Mouse (Mus musculus) neural tube, embryonic 15.5 days (tissue): ENCODE data around the gene Dagla. TPM values are rescaled to one million over a fixed set of nuclear protein-coding genes. Genes with fewer than 3 reads are reported as not detected.

ENCODE experiments used
- ATAC-seq: fragments of 200-750 bp; cut with Nextera tagmentation; 2 replicates; pipeline ENCODE4 v1.8.0; 2017; ENCODE audit warnings: mild to moderate bottlenecking, moderate TSS enrichment, moderate library complexity; ENCODE audit not compliant: low FRiP score
- H3K27ac ChIP-seq: fragments of 300-500 bp; sonication (generic); replicated peaks from 2 replicates; pipeline ENCODE4 v1.5.1; 2015; ENCODE audit warnings: mild to moderate bottlenecking, inconsistent platforms
- H3K27me3 ChIP-seq: fragments of 300-500 bp; sonication (generic); replicated peaks from 2 replicates; pipeline ENCODE4 v1.6.1; 2015; ENCODE audit warnings: inconsistent platforms
- H3K36me3 ChIP-seq: fragments of 300-500 bp; sonication (generic); 2 replicates; pipeline ENCODE4 v1.6.1; 2015; ENCODE audit warnings: inconsistent platforms
- H3K4me1 ChIP-seq: fragments of 300-500 bp; sonication (generic); 2 replicates; pipeline ENCODE4 v1.6.1; 2015; ENCODE audit warnings: inconsistent platforms
- H3K4me2 ChIP-seq: fragments of 300-500 bp; sonication (generic); 2 replicates; pipeline ENCODE4 v1.6.1; 2015; ENCODE audit warnings: inconsistent platforms, mild to moderate bottlenecking, moderate library complexity
- H3K4me3 ChIP-seq: fragments of 300-500 bp; sonication (generic); replicated peaks from 2 replicates; pipeline ENCODE4 v1.5.1; 2015; ENCODE audit warnings: mild to moderate bottlenecking, inconsistent platforms
- H3K9ac ChIP-seq: fragments of 300-500 bp; sonication (generic); replicated peaks from 2 replicates; pipeline ENCODE4 v1.6.1; 2015; ENCODE audit warnings: mild to moderate bottlenecking, inconsistent platforms
- H3K9me3 ChIP-seq: fragments of 300-500 bp; sonication (generic); replicated peaks from 2 replicates; pipeline ENCODE4 v1.6.1; 2016; ENCODE audit warnings: inconsistent platforms
- WGBS: fragments of 180-500 bp; shearing (Covaris S2); methylation state at CpG from one replicate; pipeline ENCODE4 v1.1.7; 2015; ENCODE audit warnings: mixed read lengths; 5-methylcytosine and 5-hydroxymethylcytosine counted together
- polyA plus RNA-seq: library from polyadenylated mRNA; unstranded; fragments of >200 nt; fragmentation: Nextera tagmentation; extraction: Ambion mirVana; gene quantifications from 2 replicates; pipeline ENCODE4 v1.2.1, GENCODE M21; 2015

Gene Dagla
- 11.2 and 12.2 TPM in 2 replicates for polyA plus RNA-seq

DNA sequence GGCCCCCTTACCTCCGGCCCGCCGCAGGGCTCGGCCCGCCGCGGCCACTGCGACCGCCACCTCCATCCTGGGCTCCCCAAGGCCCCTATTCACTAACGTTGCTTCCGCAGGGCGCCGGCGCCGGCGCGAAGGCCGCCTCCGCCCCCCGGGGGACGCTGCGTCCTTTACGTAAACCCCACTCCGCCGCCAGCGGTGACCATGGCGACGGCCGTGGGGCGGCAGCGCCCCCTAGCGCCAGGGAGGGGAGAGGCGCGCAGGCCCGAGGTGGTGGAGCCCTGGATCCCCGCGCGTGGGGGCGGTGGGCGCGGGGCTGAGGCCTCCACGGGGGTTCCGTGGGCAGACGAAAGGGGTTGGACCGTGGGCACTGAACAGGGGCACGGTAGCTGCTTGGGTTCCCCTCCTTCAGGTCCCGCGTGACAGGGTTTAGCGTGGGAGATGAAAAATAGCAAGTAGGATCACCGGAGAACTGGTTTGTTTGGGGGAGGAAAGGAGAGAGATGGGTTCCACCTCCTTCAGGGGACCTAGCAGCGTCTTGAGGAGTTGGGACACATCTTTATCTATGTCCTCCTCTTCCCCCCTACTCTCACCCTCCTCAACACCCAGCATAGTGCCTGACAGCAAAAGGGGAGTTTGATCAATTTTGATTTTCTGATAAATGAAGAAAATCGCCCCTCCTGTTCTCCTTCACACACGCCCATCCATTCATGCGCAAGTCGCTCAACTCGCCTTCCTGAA, at the start of gene Dagla:
TSS of gene Dagla (minus strand) at position 68 of the 735 bp plus-strand sequence.
- no peaks in the 10 kb centered on the region for H3K36me3 ChIP-seq
- H3K27me3 ChIP-seq = peaks cover 9% of the 10 kb centered on the region; the same call in 1 of the 2 replicates
- H3K27ac ChIP-seq = 0 out of 2 replicates have a peak within 1 kb of the TSS, but pooled peaks have one; percentile 23
- H3K9me3 ChIP-seq = no peaks in the 10 kb centered on the region
- peak within 1 kb of the TSS; percentile 81 for H3K4me2 ChIP-seq
- H3K4me3 ChIP-seq = peak within 1 kb of the TSS; percentile 90
- peak; percentile 85 for ATAC-seq
- WGBS = 8% methylated on average over 55 of the region's 56 CpGs
- peak within 1 kb of the TSS; percentile 87 for H3K9ac ChIP-seq
- H3K4me1 ChIP-seq = peaks cover 41% of the 10 kb centered on the region

DNA sequence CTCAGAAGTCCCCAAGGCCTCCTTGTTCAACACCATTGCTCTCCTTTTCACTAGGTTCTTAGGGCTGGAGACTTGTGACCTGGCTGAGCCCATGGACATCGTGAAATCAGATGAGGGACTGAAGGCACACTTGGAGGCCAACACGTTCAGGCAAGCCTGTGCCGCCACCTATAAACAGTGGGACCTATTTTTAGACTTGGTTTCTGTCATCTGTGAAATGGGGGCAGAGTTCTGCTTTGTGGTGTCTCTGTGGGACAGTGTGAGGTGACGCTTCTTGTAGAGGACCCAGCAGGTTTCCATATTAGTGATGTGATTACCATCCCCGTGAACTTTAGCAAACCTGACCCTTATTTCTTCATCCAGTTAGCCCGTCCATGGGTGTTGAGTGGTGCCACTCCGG, 47.5 kb upstream of the Dagla start:
- H3K4me3 ChIP-seq = no peak overlapping the region
- ATAC-seq = no peak
- no peaks in the 10 kb centered on the region for H3K36me3 ChIP-seq
- no peak overlapping the region for H3K27ac ChIP-seq
- no peak overlapping the region for H3K4me2 ChIP-seq
- WGBS = 92% methylated on average over 7 of the region's 7 CpGs
- no peaks in the 10 kb centered on the region for H3K9me3 ChIP-seq
- H3K4me1 ChIP-seq = peaks cover 9% of the 10 kb centered on the region; the same call in 1 of the 2 replicates
- no peaks in the 10 kb centered on the region for H3K27me3 ChIP-seq
- H3K9ac ChIP-seq = no peak overlapping the region

DNA sequence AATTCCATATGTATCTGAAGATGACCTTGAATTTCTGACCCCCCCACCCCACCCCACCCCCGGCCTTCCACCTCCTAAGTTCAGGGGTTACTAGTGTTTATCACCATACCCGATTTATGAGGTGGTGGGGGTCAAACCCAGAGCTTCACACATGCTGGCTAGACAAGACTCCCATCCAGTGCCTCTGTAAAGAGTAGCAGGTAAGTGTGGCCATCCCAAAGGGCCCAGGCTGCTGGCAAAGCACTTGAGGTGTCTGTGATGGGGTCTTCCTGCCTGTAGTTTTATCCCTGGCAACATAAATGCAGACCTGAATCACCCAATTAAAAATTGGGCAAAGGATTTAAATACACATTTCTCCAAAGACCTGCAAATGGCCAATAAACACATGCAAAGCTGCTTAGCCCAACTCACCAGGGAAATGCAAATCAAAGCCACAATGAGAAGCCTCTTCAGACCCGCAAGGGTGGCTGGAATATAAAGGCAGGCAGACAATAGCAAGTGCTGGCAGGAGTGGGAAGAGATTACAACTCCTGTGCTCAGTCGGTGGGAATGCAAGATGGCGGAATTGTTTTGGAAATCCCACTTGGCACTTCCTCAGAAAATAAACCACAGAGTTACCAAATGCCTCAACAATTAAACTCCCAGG, 43.1 kb upstream of the Dagla start:
- Histone ChIP-seq H3K27me3 (no peaks in the 10 kb centered on the region), H3K4me2 (no peak overlapping the region), H3K36me3 (no peaks in the 10 kb centered on the region), H3K27ac (no peak overlapping the region), H3K4me1 (0 out of 2 replicates have a peak, but pooled peaks cover 4% of the 10 kb centered on the region), H3K9me3 (no peaks in the 10 kb centered on the region), H3K9ac (no peak overlapping the region), H3K4me3 (no peak overlapping the region)
- ATAC-seq = no peak
- 54% methylated on average over 5 of the region's 5 CpGs for WGBS

DNA sequence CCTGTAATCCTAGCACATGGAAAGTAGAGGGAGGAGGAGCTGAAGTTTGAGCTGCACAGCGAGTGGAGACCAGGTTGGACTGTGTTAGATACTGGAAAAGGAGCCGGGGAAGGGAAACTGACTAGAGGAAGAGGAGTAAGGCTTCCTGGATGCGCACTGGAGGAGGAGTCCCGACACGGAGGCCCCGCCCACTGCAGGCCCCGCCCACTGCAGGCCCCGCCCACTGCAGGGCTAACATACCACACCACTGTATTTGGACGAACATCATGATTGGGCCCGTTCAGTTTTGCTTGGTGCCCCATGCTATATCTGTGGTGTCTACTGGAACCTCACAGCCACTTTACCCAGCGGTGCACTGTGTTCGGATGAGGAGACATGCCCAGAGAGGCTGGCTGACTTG, 41.0 kb upstream of the Dagla start:
- H3K27me3 ChIP-seq = peaks cover 1% of the 10 kb centered on the region; the same call in 1 of the 2 replicates
- H3K4me2 ChIP-seq = no peak overlapping the region
- no peaks in the 10 kb centered on the region for H3K36me3 ChIP-seq
- no peak overlapping the region for H3K9ac ChIP-seq
- WGBS = 47% methylated on average over 12 of the region's 12 CpGs
- H3K9me3 ChIP-seq = no peaks in the 10 kb centered on the region
- peaks cover 24% of the 10 kb centered on the region for H3K4me1 ChIP-seq
- no peak for ATAC-seq
- H3K4me3 ChIP-seq = no peak overlapping the region
- H3K27ac ChIP-seq = no peak overlapping the region

DNA sequence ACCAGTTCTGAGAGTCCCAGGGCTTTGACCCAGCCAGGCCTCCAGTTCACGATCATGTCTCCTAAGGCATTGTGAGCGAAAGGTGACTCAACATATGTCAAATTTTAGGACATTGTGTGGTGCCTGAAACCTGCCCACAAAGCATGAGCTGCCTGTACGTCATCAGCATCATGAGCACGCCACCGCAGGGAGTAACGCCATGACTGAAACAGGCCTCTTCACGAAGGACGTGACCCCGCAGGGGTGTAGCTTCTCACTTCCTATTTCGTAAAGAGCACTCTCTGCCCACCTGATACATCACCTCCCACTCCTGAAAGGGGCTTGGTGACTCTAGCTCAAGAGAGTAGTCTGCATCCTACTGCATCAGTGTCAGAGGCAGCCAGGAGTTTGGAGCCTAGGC, 39.2 kb upstream of the Dagla start:
- Histone ChIP-seq H3K36me3 (no peaks in the 10 kb centered on the region), H3K4me1 (peaks cover 30% of the 10 kb centered on the region), H3K27me3 (peaks cover 9% of the 10 kb centered on the region; the same call in 1 of the 2 replicates), H3K4me3 (no peak overlapping the region), H3K9me3 (no peaks in the 10 kb centered on the region), H3K27ac (no peak overlapping the region), H3K9ac (no peak overlapping the region), H3K4me2 (no peak overlapping the region)
- 87% methylated on average over 10 of the region's 10 CpGs for WGBS
- ATAC-seq = no peak

DNA sequence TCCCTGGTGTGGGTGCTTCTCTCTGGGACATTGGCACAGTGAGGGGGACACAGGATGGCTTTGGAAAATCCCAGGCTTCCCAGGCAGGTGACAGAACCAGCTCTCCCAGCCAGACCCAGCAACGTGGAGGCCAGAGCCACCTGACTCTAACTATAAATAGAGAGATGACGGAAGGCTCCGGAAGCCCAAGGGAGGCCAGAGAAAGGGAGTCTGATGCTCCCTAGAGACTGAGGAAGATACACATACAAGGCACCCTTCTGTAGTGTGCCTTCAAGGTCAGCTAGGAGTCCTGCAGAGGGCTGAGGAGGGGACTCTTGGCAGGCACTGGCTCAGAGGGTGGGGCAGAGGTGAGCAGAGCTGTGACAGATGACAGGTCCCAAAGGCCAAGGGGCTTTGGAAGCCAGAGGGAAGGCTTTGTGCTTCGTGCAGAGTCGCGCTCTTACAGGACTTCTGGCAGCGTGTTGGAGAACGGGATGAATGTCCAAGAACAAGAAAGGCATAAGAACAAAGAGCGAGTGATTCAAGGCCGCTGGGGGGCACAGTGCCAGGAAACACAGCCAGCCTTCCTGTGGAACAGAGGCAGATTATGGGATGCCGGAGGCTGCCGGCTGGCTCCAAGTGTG, 37.3 kb upstream of the Dagla start:
- peak; percentile 23; the same call in 1 of the 2 replicates for ATAC-seq
- Histone ChIP-seq H3K4me2 (peak overlapping the region; percentile 9; the same call in 1 of the 2 replicates), H3K9ac (no peak overlapping the region), H3K36me3 (no peaks in the 10 kb centered on the region), H3K4me1 (peaks cover 27% of the 10 kb centered on the region), H3K9me3 (no peaks in the 10 kb centered on the region), H3K27me3 (peaks cover 9% of the 10 kb centered on the region; the same call in 1 of the 2 replicates), H3K27ac (peak overlapping the region; percentile 61), H3K4me3 (no peak overlapping the region)
- WGBS = 28% methylated on average over 12 of the region's 12 CpGs

DNA sequence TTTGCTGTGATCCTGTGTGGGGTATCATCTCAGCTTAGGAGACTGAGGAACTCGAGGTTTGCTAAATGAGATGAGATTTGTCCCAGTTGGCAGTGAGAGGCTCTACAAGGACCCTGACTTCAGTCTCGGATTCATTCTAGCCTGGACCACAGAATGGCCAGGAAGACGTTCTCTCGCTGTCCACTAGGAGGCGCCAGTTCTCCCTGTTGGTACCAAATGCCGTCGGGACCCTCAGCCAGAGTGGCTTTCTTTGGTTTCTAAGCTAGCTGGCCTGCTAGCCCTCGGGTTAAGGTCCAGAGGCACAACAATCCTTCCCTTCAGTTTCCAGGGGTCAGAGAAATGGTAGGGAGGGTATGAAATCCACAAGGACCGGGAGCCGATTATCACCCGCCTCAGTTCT, 36.5 kb upstream of the Dagla start:
- Histone ChIP-seq H3K4me1 (peaks cover 27% of the 10 kb centered on the region), H3K36me3 (no peaks in the 10 kb centered on the region), H3K9ac (no peak overlapping the region), H3K27me3 (peaks cover 9% of the 10 kb centered on the region; the same call in 1 of the 2 replicates), H3K9me3 (no peaks in the 10 kb centered on the region), H3K27ac (peak overlapping the region; percentile 61; the same call in 1 of the 2 replicates), H3K4me3 (no peak overlapping the region), H3K4me2 (no peak overlapping the region)
- 0 out of 2 replicates have a peak, but pooled peaks have one; percentile 28 for ATAC-seq
- WGBS = 16% methylated on average over 11 of the region's 11 CpGs

DNA sequence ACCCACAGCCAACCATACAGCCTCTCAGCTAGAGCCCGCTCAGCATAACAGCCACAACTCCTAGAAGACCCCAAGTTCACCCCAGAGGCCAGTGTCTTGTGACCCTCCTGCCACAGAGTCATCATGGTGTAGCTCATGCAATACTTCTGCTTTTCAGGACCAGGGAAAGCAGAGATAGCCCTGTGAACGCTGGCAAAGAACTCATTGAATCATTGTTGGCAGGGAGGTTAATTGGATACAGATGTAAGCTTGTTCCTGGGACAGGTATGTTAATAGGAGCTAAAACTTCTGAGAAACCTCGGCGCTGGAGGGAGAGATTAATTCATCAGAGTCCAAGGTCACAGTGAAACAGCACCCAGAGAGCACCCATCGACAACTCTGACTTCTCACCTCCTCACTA, 36.0 kb upstream of the Dagla start:
- peaks cover 27% of the 10 kb centered on the region for H3K4me1 ChIP-seq
- no peak overlapping the region for H3K9ac ChIP-seq
- no peak for ATAC-seq
- no peak overlapping the region for H3K27ac ChIP-seq
- no peak overlapping the region for H3K4me2 ChIP-seq
- no peaks in the 10 kb centered on the region for H3K9me3 ChIP-seq
- 41% methylated on average over 5 of the region's 5 CpGs for WGBS
- H3K36me3 ChIP-seq = no peaks in the 10 kb centered on the region
- H3K27me3 ChIP-seq = peaks cover 9% of the 10 kb centered on the region; the same call in 1 of the 2 replicates
- no peak overlapping the region for H3K4me3 ChIP-seq

DNA sequence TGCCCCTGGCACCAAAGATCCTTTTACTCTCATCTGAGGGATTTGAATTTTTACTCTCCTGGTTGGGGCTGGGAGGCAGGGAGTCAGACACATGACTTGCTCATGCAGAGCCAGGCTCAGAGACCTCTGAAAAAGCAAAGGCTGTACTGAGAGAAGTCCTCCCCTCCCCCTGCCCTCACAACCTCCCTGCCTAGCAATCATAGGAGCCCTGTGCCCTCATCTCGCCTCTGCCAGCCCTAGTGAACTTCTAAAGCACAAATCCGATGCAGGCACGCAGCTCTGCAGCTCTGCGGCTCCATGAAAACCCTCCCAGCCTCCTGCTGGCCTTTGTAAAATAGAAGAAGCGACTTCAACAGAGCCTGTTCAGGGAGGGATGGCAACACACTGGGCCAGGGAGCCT, 34.6 kb upstream of the Dagla start:
- Histone ChIP-seq H3K4me2 (no peak overlapping the region), H3K36me3 (no peaks in the 10 kb centered on the region), H3K9me3 (no peaks in the 10 kb centered on the region), H3K9ac (no peak overlapping the region), H3K27ac (no peak overlapping the region), H3K4me1 (peaks cover 27% of the 10 kb centered on the region), H3K27me3 (peaks cover 9% of the 10 kb centered on the region; the same call in 1 of the 2 replicates), H3K4me3 (no peak overlapping the region)
- ATAC-seq = no peak
- WGBS = 11% methylated on average over 5 of the region's 5 CpGs

DNA sequence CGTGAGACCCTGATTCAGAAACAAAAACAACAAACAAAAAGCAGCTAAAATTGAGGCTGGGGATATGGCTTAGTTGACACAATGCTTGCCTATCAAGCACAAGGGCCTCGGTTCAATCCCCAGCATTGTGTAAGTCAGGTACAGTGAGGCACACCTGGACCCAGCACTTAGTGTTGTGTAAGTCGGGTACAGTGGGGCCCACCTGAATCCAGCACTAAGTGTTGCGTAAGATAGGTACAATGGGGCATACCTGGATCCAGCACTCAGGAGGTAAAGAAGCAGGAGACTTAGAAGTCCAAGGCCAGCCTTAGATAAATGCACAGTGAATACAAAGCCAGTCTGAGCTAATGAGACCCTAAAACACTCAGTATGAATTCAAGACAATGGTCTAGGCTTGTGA, 34.0 kb upstream of the Dagla start:
- Histone ChIP-seq H3K27me3 (peaks cover 9% of the 10 kb centered on the region; the same call in 1 of the 2 replicates), H3K9ac (no peak overlapping the region), H3K36me3 (no peaks in the 10 kb centered on the region), H3K4me2 (no peak overlapping the region), H3K27ac (no peak overlapping the region), H3K4me1 (peaks cover 27% of the 10 kb centered on the region), H3K4me3 (no peak overlapping the region), H3K9me3 (no peaks in the 10 kb centered on the region)
- ATAC-seq = no peak
- WGBS = 84% methylated on average over 4 of the region's 4 CpGs

DNA sequence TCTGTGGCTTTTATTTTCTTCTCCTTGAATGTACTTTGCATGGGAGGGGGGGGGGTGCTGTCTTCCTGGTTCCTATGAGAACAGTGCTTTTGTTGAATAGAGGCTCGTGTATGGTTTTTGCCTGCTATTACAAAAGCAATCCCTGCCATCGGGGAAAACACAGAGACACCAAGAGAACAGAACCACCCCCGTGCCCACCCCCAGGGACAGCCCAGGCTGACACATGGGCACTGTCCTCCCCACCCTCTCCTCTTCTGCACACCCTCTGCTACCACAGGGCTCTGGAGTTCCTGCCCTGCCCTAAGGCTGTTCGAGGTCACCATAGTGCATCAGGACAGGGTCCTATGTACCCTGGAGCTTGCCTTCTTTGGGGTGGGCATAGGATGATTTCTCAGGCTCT, 29.8 kb upstream of the Dagla start:
- peaks cover 3% of the 10 kb centered on the region for H3K4me1 ChIP-seq
- no peak overlapping the region for H3K4me2 ChIP-seq
- H3K9ac ChIP-seq = no peak overlapping the region
- no peaks in the 10 kb centered on the region for H3K9me3 ChIP-seq
- H3K27me3 ChIP-seq = peaks cover 5% of the 10 kb centered on the region; the same call in 1 of the 2 replicates
- ATAC-seq = no peak
- no peak overlapping the region for H3K4me3 ChIP-seq
- H3K36me3 ChIP-seq = no peaks in the 10 kb centered on the region
- WGBS = 79% methylated on average over 4 of the region's 4 CpGs
- H3K27ac ChIP-seq = no peak overlapping the region
